Mouse (Mus musculus): ENCODE data around the gene Vwa3b.

Gene Vwa3b

DNA sequence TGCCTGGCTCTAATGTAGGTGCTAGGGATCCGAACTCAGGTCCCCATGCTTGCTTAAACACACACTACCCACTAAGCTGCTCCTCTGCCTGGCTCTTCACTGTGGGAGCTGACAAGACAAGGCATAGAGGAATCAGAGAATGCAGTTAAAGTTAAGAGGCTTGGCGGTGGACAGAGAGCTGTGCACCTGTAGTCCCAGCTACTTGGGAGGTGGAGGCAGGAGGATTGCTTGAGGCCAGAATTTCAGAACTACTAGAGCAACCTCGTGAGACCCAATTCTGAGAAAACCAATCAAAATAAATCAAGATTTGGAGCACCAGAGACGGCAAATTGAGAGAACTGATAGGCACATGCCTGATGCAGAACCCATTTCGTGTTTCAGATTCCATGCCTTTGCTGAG lies 36.7 kb downstream of the Vwa3b start:
- in situ Hi-C loops (cut with MseI, MboI), result no loop called here

- in situ Hi-C loops (cut with MseI, MboI), result no loop called here
These were observed 37.4 kb downstream of the Vwa3b start for GRCm38 (mm10) chr1:37063841-37064240.

DNA sequence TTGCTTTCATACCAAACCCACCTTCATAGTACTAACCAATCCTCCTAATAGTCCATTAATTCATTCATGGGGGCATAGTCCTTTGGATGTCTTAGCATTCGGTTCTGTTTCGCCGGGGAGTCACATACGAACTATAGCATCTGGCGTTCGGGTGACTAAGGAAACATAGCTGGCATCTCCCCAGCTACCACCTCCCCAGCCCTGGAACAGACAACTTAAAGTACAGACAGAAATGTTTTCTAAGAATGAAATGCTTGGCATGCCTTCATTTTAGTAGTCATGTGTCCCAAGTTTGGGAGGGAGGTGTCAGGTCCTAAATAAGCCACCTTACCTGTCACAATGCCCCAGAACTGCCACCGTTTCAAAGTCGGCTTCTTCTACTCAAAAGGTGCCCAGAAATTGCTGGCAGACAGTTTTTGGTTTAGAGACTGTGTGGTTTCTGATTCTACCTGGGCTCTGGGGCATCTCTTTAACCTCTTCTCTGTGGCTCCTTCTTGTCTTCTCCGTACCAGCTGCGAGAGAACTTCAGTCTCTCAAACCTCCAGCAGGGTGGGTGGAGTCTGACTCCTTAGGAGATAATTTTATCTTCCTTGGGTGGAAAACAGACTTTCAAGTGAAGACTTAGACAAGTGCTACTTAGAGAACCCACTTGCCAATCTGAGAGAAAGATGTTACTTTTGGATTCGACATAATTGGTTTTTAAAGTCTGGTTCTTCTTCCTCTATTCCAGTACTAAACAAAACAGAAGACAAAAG lies 39.4 kb downstream of the Vwa3b start:
- in situ Hi-C loops (cut with MseI, MboI), result no loop called here

DNA sequence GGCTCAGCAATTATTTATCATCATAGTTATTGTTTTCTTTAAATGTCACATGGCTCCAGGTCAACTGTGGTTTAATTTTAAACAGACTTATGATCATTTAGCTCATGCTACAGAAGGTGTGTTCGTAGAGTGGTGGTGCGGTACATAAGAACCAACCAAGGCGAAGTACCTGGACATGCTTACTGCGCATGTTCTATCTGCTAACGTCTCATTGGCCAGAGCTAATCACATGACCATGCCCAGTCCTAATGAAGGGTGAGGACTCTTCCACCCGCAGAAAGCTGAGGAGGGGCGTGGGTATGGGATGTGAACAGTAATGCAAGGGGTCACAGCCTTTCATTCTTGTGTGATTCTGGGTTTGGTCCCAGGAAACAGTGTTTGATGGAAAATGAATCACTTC lies 49.4 kb downstream of the Vwa3b start:
- in situ Hi-C loops (cut with MseI, MboI), result no loop called here

DNA sequence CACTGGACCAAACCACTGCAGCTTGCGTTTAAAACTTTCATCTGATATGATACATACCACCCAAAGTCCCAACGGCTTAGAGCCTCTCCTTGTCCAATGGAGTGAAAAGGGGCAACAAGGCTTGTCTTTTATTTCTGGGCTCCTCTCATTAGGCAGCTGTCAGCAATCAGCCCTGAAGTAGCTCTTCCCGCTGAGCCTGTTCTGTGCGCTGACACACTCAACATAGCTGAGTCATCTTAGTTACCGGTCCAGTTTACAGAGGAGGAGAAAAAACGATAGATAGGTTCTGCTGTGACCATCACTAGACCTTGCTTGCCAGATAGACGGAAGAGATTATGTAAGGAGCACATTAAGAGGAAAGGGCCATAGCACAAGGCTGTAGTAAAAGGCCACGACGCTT lies 50.9 kb downstream of the Vwa3b start:
- in situ Hi-C loops (cut with MseI, MboI), result no loop called here

DNA sequence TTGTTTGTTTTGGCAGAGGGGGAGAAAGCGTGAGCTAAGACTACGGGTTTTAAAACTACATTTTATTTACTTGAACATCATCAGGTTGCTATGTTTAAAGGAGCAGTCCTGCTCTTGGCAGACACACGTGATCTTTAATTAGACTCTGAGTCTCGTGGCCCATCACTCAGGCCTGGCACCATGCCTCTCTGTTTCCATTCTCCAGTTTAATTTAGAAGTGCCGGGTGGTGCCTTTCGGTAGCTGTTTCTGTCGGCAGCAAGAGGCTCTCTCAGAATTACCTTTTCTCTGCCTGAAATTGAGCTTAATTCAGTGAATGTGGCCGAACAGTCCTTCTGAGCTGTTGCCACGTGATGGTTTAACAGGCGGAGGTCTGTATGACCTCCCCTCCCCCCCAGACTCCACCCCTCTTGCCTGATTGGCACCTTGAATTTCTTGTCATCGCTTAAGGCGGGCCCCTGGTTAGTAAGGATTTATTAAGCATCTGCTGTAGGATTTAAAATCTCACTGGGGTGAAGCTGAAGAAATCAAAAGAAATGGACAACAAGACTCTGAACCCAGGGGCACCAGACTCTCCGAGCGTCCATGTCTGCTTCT lies 51.7 kb downstream of the Vwa3b start:
- in situ Hi-C loops (cut with MseI, MboI), result no loop called here

DNA sequence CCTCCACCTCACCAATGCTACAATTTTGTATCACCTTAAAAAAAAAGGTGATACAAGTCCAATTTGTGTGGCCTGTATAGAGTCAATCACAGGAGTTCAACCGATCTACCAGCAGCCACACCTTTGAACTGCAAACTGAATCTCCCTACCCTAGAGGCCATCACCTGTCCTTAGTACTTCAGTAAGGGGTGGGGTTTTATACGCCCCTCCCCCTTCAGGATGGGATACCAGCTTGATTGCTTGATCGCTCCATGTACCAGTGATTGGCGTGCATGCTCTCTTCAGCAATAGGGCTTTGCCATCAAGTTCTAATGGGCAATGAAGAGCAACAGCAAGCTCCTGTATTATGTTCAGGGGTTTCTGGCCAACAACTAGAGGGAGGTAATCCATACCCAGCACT lies 54.0 kb downstream of the Vwa3b start:
- in situ Hi-C loops (cut with MseI, MboI), result no loop called here

DNA sequence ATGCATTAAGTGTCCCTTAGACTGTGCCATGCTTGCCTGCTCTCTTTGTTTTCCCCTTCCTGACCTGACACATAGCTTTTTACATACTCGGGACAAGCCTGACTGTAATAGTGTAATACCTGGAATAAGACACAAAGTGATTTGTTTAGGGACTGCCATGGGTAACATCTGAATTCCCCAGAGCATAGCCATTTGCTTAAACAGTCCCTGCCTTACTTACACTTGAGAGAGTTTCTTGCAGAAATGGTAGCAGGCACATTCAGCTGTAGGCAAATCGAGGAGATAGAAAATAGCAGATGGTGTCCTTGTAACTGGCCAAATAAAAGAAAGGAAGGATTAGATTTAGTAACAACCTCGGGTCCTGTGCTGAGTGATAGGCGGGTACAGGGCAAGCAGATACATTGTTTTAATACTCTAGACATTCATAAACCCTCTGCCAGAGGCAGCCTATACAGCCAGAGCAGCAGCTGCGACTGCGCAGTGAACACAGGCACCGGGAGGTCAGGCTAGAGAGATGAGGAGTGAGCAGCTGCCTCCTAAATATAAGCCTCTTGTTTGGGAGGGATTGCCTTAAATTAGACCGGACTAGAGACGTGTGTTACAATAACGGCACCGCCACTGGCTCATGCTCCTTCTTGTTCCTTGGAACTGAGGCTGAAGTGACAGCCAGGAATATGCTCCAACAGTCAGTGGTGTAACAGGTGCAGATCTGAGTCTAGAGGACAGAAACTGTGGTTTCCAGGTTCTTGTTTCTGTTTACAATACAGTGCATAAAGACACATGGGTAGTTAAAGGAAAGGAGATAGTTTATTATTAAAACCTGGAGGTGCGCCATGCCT lies 55.2 kb downstream of the Vwa3b start:
- in situ Hi-C loops (cut with MseI, MboI), result no loop called here

- in situ Hi-C loops (cut with MseI, MboI), result no loop called here
These were observed 55.7 kb downstream of the Vwa3b start for GRCm38 (mm10) chr1:37082215-37082464.

DNA sequence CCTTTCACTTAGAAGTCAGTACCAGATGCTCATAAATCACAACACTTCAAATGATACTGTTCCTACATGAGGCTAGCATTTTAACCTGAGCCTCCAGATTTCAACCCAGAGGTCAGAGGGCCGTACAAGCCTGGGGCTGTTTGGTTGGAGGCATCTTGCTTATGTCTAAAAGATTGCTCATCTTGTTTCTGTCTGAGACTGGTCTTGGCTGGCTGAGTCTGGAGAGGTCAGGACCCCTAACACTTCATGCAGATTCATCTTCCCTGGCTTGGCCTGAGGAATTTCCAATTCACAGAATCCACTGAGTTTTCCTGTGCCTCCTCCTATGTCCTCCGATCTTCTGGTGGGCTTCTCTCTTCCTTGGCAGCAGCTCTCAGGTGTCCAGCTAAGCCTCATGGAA lies 57.7 kb downstream of the Vwa3b start:
- in situ Hi-C loops (cut with MseI, MboI), result no loop called here

DNA sequence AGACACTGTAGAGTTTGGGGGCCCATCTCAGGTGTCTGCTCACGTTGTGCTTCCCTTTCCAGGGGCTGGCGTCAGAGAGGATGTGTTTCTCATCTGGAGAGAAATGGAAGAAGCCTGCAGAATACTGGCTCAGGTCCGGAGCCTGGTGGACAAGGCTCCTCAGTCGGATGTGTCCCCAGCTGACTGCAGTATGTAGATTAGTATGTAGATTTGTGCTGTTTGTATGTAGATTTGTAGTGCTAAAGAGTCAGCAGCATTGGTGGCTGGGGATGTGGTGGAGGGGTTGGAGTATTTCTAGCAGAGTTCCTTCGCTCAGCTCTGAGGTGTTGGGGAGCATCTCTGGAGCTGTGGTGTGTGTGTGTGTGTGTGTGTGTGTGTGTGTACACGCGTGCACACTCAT lies 58.8 kb downstream of the Vwa3b start:
- in situ Hi-C loops (cut with MseI, MboI), result no loop called here

DNA sequence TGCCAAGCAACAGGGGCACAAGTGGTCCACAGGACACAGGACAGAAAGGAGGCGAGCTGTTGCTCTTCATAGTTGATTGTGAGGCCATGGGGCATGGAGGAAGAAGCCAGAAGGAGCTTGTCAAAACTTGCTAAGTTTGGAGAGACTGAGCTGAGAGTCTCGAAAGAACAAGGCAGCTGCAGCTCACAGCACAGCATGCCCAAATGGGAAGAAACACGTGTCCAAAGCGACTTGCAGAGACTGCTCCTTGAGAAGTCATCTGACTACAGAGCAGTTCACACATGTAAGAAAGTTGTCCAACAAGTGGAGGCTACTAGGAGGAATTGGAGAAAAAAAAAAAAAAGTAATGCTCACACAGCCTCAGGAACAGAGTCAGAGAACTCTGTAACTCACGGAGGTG lies 62.8 kb downstream of the Vwa3b start:
- in situ Hi-C loops (cut with MseI, MboI), result no loop called here

GRCm38 (mm10) chr1:37097382-37098093 lies 71.1 kb downstream of the Vwa3b start:
- in situ Hi-C loops (cut with MseI, MboI), result no loop called here

DNA sequence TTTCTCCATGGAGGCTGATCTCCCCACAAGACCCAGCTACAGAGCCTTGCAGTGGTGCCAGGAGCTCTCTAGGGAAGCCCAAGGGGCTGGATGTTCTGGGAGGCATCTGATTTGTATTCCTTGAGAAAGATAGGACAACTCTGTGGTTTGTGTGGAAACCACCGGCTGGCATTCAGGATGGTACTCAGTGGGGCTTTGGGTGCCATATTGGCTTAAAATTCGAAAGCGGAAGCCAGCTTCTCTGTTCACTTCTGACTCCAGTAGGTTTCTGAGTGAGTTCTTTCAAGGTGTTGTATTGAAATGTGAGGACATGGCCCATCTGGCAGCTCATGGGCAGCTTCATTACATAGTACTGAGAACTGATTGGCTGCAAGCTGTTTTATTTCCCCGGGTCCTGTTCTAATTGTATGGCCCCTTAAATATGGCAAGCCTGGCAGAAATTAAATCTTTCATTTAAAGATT lies 71.7 kb downstream of the Vwa3b start:
- in situ Hi-C loops (cut with MseI, MboI), result no loop called here

- in situ Hi-C loops (cut with MseI, MboI), result no loop called here
These were observed 74.0 kb downstream of the Vwa3b start for GRCm38 (mm10) chr1:37100361-37100760.

DNA sequence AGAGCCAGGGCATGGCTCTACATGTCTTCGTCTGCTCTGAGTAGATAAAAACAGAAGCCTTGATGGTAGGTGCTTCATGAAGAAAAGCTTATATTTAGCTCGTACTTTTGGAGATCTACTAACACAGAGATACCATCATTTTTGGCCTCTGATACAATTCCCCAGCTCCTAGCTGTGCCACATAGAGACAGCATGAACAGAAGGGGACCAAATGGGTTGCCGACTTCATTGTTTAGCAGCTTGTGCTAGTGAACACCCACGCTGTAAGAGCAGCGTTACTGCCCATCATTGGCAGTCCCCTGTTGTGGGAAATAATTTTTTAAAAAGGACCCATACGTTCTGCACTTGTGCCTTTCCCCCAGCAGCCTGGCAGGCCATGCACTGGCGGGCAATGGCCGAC lies 74.6 kb downstream of the Vwa3b start:
- in situ Hi-C loops (cut with MseI, MboI), result no loop called here

DNA sequence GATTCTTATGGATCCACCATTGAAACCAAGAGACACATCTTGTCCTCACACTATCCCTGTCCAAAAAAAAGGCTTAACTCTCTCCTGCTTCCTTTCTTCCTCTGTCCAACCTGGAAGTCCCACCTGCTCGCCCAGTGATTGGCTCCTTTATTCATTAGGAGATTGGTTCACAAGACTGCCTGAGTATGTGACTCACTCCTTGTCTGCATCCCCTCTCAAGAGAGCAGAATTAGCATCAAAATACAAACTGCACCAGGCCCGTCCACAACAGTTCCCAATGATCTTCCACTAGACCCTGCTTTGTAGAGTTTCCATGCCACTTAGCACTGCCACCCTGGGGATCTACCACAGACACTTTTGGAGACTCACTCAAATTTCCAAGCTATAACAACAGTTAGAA lies 75.3 kb downstream of the Vwa3b start:
- in situ Hi-C loops (cut with MseI, MboI), result no loop called here

DNA sequence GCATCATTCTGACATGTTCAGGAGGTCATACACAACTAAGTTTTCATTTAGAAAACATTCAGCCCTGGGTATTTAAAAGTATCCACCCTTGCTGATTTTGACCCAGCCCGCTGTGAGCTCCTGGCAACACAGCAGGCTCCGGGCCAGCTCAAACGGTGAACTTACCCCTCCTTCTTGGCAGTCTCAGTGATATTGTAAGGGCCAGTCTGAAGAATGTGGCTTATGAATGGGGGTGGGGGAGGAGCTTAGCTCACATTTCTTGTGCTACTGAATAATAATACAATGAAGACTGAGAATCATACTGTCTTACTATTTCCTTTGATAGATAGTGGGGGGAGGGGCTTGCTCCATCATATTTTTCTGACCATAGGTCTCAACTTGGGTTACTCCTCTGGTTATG lies 78.8 kb downstream of the Vwa3b start:
- in situ Hi-C loops (cut with MseI, MboI), result no loop called here

GRCm38 (mm10) chr1:37113781-37114180 lies 87.4 kb downstream of the Vwa3b start:
- in situ Hi-C loops (cut with MseI, MboI), result no loop called here

GRCm38 (mm10) chr1:37115847-37116246 lies 89.5 kb downstream of the Vwa3b start:
- in situ Hi-C loops (cut with MseI, MboI), result no loop called here

DNA sequence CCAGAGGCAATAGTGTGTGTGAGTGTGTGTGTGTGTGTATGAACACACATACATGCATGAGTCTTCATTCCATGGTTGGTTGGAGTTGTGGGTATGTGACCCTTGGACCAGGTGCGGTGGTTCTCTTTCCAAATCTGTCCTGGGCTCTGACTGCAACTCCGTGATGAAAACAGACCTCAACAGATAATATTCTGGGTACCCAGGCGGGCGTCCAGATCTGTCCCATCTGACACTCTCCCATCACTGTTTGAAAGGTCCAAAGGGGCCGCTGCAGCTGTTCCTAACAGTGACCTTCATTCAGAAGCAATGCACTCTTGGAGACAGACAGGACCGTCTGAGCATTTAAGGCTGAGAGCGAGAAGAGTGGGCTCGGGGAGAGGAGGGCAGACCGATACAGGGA lies 90.2 kb downstream of the Vwa3b start:
- in situ Hi-C loops (cut with MseI, MboI), result no loop called here

DNA sequence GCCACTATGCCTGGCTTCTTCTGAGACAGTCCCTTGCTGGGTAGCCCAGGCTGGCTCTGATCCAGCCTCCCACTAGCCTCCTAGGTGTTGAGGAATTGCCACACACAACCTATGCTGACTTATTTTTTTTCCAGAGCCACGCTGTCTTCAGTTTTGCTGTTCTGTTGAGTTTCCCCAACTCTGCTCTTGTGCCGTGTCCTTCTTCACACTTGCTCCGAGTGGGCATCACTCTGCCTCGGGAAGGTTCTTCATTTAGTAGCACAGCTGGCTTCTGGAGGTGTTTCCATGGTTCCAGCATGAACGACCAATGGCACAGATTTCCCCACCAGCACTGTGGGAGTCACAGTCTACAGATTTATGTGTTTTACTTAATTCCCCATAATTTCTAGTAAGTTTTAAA lies 91.6 kb downstream of the Vwa3b start:
- in situ Hi-C loops (cut with MseI, MboI), result no loop called here

Data from mouse trophoblast stem cell (cell line).